Mouse (Mus musculus) heart, adult 2 months (tissue): ENCODE data around the gene Caskin2.

ENCODE experiments used
- CTCF ChIP-seq: fragments of 200-600 bp; IDR thresholded peaks from 2 replicates; pipeline ENCODE4 v1.8.1; 2022; ENCODE audit warnings: antibody characterized with exemption, mild to moderate bottlenecking, moderate library complexity
- EP300 ChIP-seq: fragments of 200-500 bp; IDR thresholded peaks from 2 replicates; pipeline ENCODE4 v1.6.1; 2011; ENCODE audit warnings: low read depth, low read length, control low read depth; ENCODE audit not compliant: insufficient read depth
- POLR2A ChIP-seq: fragments of 200-500 bp; IDR thresholded peaks from 2 replicates; pipeline ENCODE4 v1.6.1; 2011; ENCODE audit warnings: mild to moderate bottlenecking, low read depth, low read length, control low read depth; ENCODE audit not compliant: insufficient read depth

GRCm38 (mm10) chr11:115807971-115808370, 5.5 kb downstream of the Caskin2 start:
- TF ChIP-seq CTCF = no peak
- no peak for TF ChIP-seq EP300
- no peak for TF ChIP-seq POLR2A
